Mouse (Mus musculus): ENCODE data around the gene Cpeb4.

- TF ChIP-seq TAL1 (IDR thresholded peaks at IDR 0.05; ENCODE audit: low read length) (no peak), GATA1 (IDR thresholded peaks at IDR 0.05; ENCODE audit: low read length) (no peak)
These were observed 43.3 kb upstream of the Cpeb4 start for GRCm38 (mm10) chr11:31828771-31829072.
